In genomic region chr11:49088990-49089652, GRCm38 (mm10) we compare ENCODE assay signal across 25 mouse cellular contexts. TPM values are rescaled to one million over a fixed set of nuclear protein-coding genes. Genes with fewer than 3 reads are reported as not detected.
DNase-seq lines count a peak whose midpoint lies in the region; ATAC-seq and TF ChIP-seq lines count a peak whose summit lies in the region.
"Had no signal": no experiment of that assay in that cellular context is flagged by ENCODE, and none has a peak within 500 bp of the region (broad histone marks: within the 10 kb centered on the region; RNA-seq: fewer than 3 reads in every experiment).

No protein-coding gene starts in this region.

- TF ChIP-seq CTCF in lung, adult 2 months (IDR thresholded peaks at IDR 0.05; ENCODE audit: insufficient read depth, low read length), result no peak
- TF ChIP-seq CTCF in MEL (IDR thresholded peaks at IDR 0.05 in 2 of 3, conservative IDR thresholded peaks at IDR 0.05 in 1 of 3; ENCODE audit: control insufficient read depth in 1 of 3, insufficient read depth in 1 of 3, low read depth in 2 of 3, low read length in 3 of 3, poor library complexity in 1 of 3, severe bottlenecking in 1 of 3), result no peak

- H3K27me3 ChIP-seq in MEL (ENCODE audit: control insufficient read depth in 1 of 2, insufficient read depth in 2 of 2, low read length in 2 of 2), result no peaks in the 10 kb centered on the region
- H3K27me3 ChIP-seq in liver, embryonic 11.5 days (replicated peaks; ENCODE audit: control insufficient read depth, insufficient read depth, low read length), result no peaks in the 10 kb centered on the region
- no peaks in the 10 kb centered on the region for H3K27me3 ChIP-seq in forebrain, embryonic 13.5 days

- peak overlapping the region; percentile 62; the same call in 1 of the 2 replicates for H3K9ac ChIP-seq in MEL (ENCODE audit: control insufficient read depth, low read depth, low read length, poor library complexity, severe bottlenecking)
- H3K9ac ChIP-seq in liver, embryonic 11.5 days (ENCODE audit: low read depth, low read length), result no peak overlapping the region
- H3K9ac ChIP-seq in forebrain, embryonic 13.5 days, result no peak overlapping the region
- H3K9ac ChIP-seq: limb, embryonic 13.5 days had no signal

- DNase-seq in lung, adult 2 months, result no peak
- DNase-seq in lung, postnatal 36 days, result no peak
- DNase-seq in MEL (ENCODE audit: low read depth, low spot score), result no peak
- no peak for DNase-seq in liver, embryonic 11.5 days (ENCODE audit: low spot score)
- DNase-seq in naive thymus-derived CD4-positive, alpha-beta T cell, adult 2 months (ENCODE audit: low read depth), result peak; percentile 58
- no peak for DNase-seq in kidney, adult 11 months
- DNase-seq in B cell, adult 2 months, result no peak
- DNase-seq: cerebellum, adult 2 months; cerebellum, postnatal 36 days; gastrocnemius, postnatal 14 days; kidney, adult 9 months; right cerebral cortex, postnatal 4 days had no signal

- H3K27ac ChIP-seq in MEL (ENCODE audit: control insufficient read depth, low read depth, low read length), result peak overlapping the region; percentile 78
- H3K27ac ChIP-seq in liver, embryonic 11.5 days (ENCODE audit: low read depth, low read length), result peak overlapping the region; percentile 95
- no peak overlapping the region for H3K27ac ChIP-seq in forebrain, embryonic 13.5 days
- H3K27ac ChIP-seq: forebrain, embryonic 10.5 days; limb, embryonic 13.5 days had no signal

- ATAC-seq in liver, embryonic 11.5 days (replicated peaks; ENCODE audit: low FRiP score), result no peak
- no peak for ATAC-seq in forebrain, embryonic 13.5 days
- ATAC-seq: hindbrain, embryonic 16.5 days had no signal

- peak overlapping the region; percentile 66 for H3K4me2 ChIP-seq in liver, embryonic 11.5 days
- no peak overlapping the region for H3K4me2 ChIP-seq in forebrain, embryonic 13.5 days

- TF ChIP-seq EP300 in MEL (IDR thresholded peaks at IDR 0.05; ENCODE audit: low read depth in 1 of 2, low read length in 2 of 2), result no peak

- no peak for TF ChIP-seq RAD21 in MEL (IDR thresholded peaks at IDR 0.05; ENCODE audit: low read depth, low read length)

- no peak for TF ChIP-seq POLR2A in lung, adult 2 months (IDR thresholded peaks at IDR 0.05; ENCODE audit: borderline replicate concordance, extremely low read depth, low read depth, low read length)
- no peak for TF ChIP-seq POLR2A in MEL (IDR thresholded peaks at IDR 0.05; ENCODE audit: control insufficient read depth in 1 of 2, insufficient read depth in 1 of 2, low read depth in 1 of 2, low read length in 2 of 2, poor library complexity in 1 of 2)

- peaks cover 16% of the 10 kb centered on the region for H3K4me1 ChIP-seq in lung, adult 2 months (ENCODE audit: control insufficient read depth, insufficient read depth, low read length)
- peaks cover 66 to 67% of the 10 kb centered on the region in 2 experiments for H3K4me1 ChIP-seq in MEL (ENCODE audit: control insufficient read depth in 1 of 2, insufficient read depth in 2 of 2, low read length in 2 of 2)
- H3K4me1 ChIP-seq in liver, embryonic 11.5 days (replicated peaks; ENCODE audit: control insufficient read depth, insufficient read depth, low read length), result peaks cover 62% of the 10 kb centered on the region
- H3K4me1 ChIP-seq in forebrain, embryonic 13.5 days, result peaks cover 5% of the 10 kb centered on the region; the same call in 1 of the 2 replicates

- peak overlapping the region; percentile 31 for H3K4me3 ChIP-seq in lung, adult 2 months (replicated peaks; ENCODE audit: extremely low read depth, low read depth, low read length)
- H3K4me3 ChIP-seq in MEL (ENCODE audit: control insufficient read depth in 1 of 2, insufficient read depth in 1 of 2, low read depth in 2 of 2, low read length in 2 of 2), result no peak overlapping the region
- H3K4me3 ChIP-seq in liver, embryonic 11.5 days (ENCODE audit: low read depth, low read length), result no peak overlapping the region
- no peak overlapping the region for H3K4me3 ChIP-seq in forebrain, embryonic 13.5 days
- H3K4me3 ChIP-seq: limb, embryonic 13.5 days had no signal

- 67% methylated on average over 5 of the region's 5 CpGs for WGBS in lung, adult 2 months
- 85% methylated on average over 5 of the region's 5 CpGs for WGBS in liver, embryonic 11.5 days
- WGBS in forebrain, embryonic 13.5 days, result 89% methylated on average over 5 of the region's 5 CpGs

- peaks cover 6 to 78% of the 10 kb centered on the region in 2 experiments; a peak in 3 of 4 replicates for H3K36me3 ChIP-seq in MEL (ENCODE audit: control insufficient read depth in 1 of 2, insufficient read depth in 2 of 2, low read length in 2 of 2)
- H3K36me3 ChIP-seq in liver, embryonic 11.5 days (ENCODE audit: control insufficient read depth, insufficient read depth, low read length), result no peaks in the 10 kb centered on the region
- no peaks in the 10 kb centered on the region for H3K36me3 ChIP-seq in forebrain, embryonic 13.5 days (ENCODE audit: poor library complexity, severe bottlenecking)
- H3K36me3 ChIP-seq: forebrain, embryonic 10.5 days; limb, embryonic 13.5 days; midbrain, embryonic 10.5 days had no signal

- no peaks in the 10 kb centered on the region for H3K9me3 ChIP-seq in MEL (replicated peaks; ENCODE audit: insufficient read depth, low read length)
- no peaks in the 10 kb centered on the region for H3K9me3 ChIP-seq in liver, embryonic 11.5 days (ENCODE audit: control insufficient read depth, low read length)
- H3K9me3 ChIP-seq in forebrain, embryonic 13.5 days (replicated peaks), result no peaks in the 10 kb centered on the region
- H3K9me3 ChIP-seq: forebrain, embryonic 10.5 days; limb, embryonic 13.5 days; midbrain, embryonic 10.5 days had no signal

- no peaks in the 10 kb centered on the region; the same call in 1 of the 2 replicates for H3K79me2 ChIP-seq in MEL (ENCODE audit: control insufficient read depth, insufficient read depth, low read length, poor library complexity)

TF ChIP-seq in MEL, 35 proteins besides CTCF, POLR2A, EP300 and RAD21:
- no peak for TF ChIP-seq JUND (IDR thresholded peaks at IDR 0.05; ENCODE audit: low read depth, low read length)
- TF ChIP-seq E2F4 (IDR thresholded peaks at IDR 0.05; ENCODE audit: borderline replicate concordance, low read depth, low read length), result no peak
- TF ChIP-seq MAX (IDR thresholded peaks at IDR 0.05; ENCODE audit: low read length), result no peak
- TF ChIP-seq ZKSCAN1 (IDR thresholded peaks at IDR 0.05; ENCODE audit: low read depth, low read length), result no peak
- TF ChIP-seq POLR2AphosphoS2 (IDR thresholded peaks at IDR 0.05; ENCODE audit: low read length), result no peak
- TF ChIP-seq NRF1 (IDR thresholded peaks at IDR 0.05; ENCODE audit: insufficient read depth, low read depth, low read length, poor library complexity, severe bottlenecking), result no peak
- no peak; the same call in 1 of the 2 replicates for TF ChIP-seq SIN3A (IDR thresholded peaks at IDR 0.05; ENCODE audit: low read length)
- no peak for TF ChIP-seq UBTF (IDR thresholded peaks at IDR 0.05; ENCODE audit: borderline replicate concordance, insufficient read depth, low read depth, low read length)
- no peak for TF ChIP-seq HCFC1 (IDR thresholded peaks at IDR 0.05; ENCODE audit: low read depth, low read length)
- TF ChIP-seq MAZ (IDR thresholded peaks at IDR 0.05; ENCODE audit: low read depth, low read length), result no peak
- no peak for TF ChIP-seq KAT2A (conservative IDR thresholded peaks at IDR 0.05; ENCODE audit: low read depth, low read length)
- no peak for TF ChIP-seq GABPA (IDR thresholded peaks at IDR 0.05; ENCODE audit: low read depth, low read length)

RNA-seq across cellular contexts. Expression of gene Ifi47, which starts 12.7 kb away (rescaled TPM):
- polyA plus RNA-seq in lung, adult 2 months (2012; rRNA removed), result 7.4 and 12.7 TPM in 2 replicates
- total RNA-seq in MEL (2012; rRNA removed), result 35.2 and 48.0 TPM in 2 replicates
- 10 to 100 TPM in 1 of 2 experiments, not detected in 1; 26.4 TPM for polyA plus RNA-seq in MEL (2012; ENCODE audit: insufficient read depth in 1 of 2, insufficient read length in 2 of 2, low read depth in 1 of 2, low replicate concordance in 2 of 2, missing spikeins in 1 of 2)
- polyA plus RNA-seq in liver, embryonic 11.5 days (2014; fragmentation: Nextera tagmentation; extraction: Ambion mirVana), result 6.0 and 8.2 TPM in 2 replicates
- polyA plus RNA-seq in forebrain, embryonic 13.5 days (2015; fragmentation: Nextera tagmentation; extraction: Ambion mirVana), result 0.27 and 0.47 TPM in 2 replicates

RNA-seq across cellular contexts. Expression of gene Tgtp2, which starts 25.1 kb away (rescaled TPM):
- 10.5 and 17.6 TPM in 2 replicates for polyA plus RNA-seq in lung, adult 2 months (2012; rRNA removed)
- 0.75 and 0.77 TPM in 2 replicates for total RNA-seq in MEL (2012; rRNA removed)
- under 1 TPM in 1 of 2 experiments, not detected in 1; 0.54 TPM for polyA plus RNA-seq in MEL (2012; ENCODE audit: insufficient read depth in 1 of 2, insufficient read length in 2 of 2, low read depth in 1 of 2, low replicate concordance in 2 of 2, missing spikeins in 1 of 2)
- polyA plus RNA-seq in liver, embryonic 11.5 days (2014; fragmentation: Nextera tagmentation; extraction: Ambion mirVana), result 0.23 and 0.58 TPM in 2 replicates
- polyA plus RNA-seq in forebrain, embryonic 13.5 days (2015; fragmentation: Nextera tagmentation; extraction: Ambion mirVana), result not detected in 2 replicates
- total RNA-seq: gastrocnemius, postnatal 14 days; layer of hippocampus, postnatal 14 days; left cerebral cortex, postnatal 10 days; midbrain, postnatal 0 days had no signal
- polyA plus RNA-seq: forebrain, embryonic 10.5 days; limb, embryonic 13.5 days; midbrain, embryonic 10.5 days had no signal

RNA-seq across cellular contexts. Expression of gene Olfr1396, which starts 25.6 kb away (rescaled TPM):
- polyA plus RNA-seq in lung, adult 2 months (2012; rRNA removed), result 0.17 and 0.26 TPM in 2 replicates
- total RNA-seq in MEL (2012; rRNA removed), result not detected in 2 replicates
- under 1 TPM in 1 of 2 experiments, not detected in 1; 0.06 TPM for polyA plus RNA-seq in MEL (2012; ENCODE audit: insufficient read depth in 1 of 2, insufficient read length in 2 of 2, low read depth in 1 of 2, low replicate concordance in 2 of 2, missing spikeins in 1 of 2)
- polyA plus RNA-seq in liver, embryonic 11.5 days (2014; fragmentation: Nextera tagmentation; extraction: Ambion mirVana), result not detected in 2 replicates
- not detected in 2 replicates for polyA plus RNA-seq in forebrain, embryonic 13.5 days (2015; fragmentation: Nextera tagmentation; extraction: Ambion mirVana)
- total RNA-seq: hematopoietic stem cell, adult 5-6 weeks; layer of hippocampus, postnatal 14 days; left cerebral cortex, postnatal 10 days; midbrain, postnatal 0 days had no signal
- polyA plus RNA-seq: C2C12; cerebellum, adult 2 months; forebrain, embryonic 10.5 days; hindbrain, embryonic 16.5 days; midbrain, embryonic 10.5 days; midbrain, postnatal 0 days had no signal

RNA-seq across cellular contexts. Expression of gene 9930111J21Rik2, which starts 38.1 kb away (rescaled TPM):
- 3.6 and 5.3 TPM in 2 replicates for polyA plus RNA-seq in lung, adult 2 months (2012; rRNA removed)
- 0.08 and 0.16 TPM in 2 replicates for total RNA-seq in MEL (2012; rRNA removed)
- under 1 TPM in 1 of 2 experiments, not detected in 1; 0.04 TPM for polyA plus RNA-seq in MEL (2012; ENCODE audit: insufficient read depth in 1 of 2, insufficient read length in 2 of 2, low read depth in 1 of 2, low replicate concordance in 2 of 2, missing spikeins in 1 of 2)
- 0.30 and 0.31 TPM in 2 replicates for polyA plus RNA-seq in liver, embryonic 11.5 days (2014; fragmentation: Nextera tagmentation; extraction: Ambion mirVana)
- polyA plus RNA-seq in forebrain, embryonic 13.5 days (2015; fragmentation: Nextera tagmentation; extraction: Ambion mirVana), result 0.13 and 0.21 TPM in 2 replicates

RNA-seq across cellular contexts. Expression of gene Olfr1395, which starts 53.0 kb away (rescaled TPM):
- not detected in 2 replicates for polyA plus RNA-seq in lung, adult 2 months (2012; rRNA removed)
- not detected in 2 replicates for total RNA-seq in MEL (2012; rRNA removed)
- not detected for polyA plus RNA-seq in MEL (2012; ENCODE audit: insufficient read depth in 1 of 2, insufficient read length in 2 of 2, low read depth in 1 of 2, low replicate concordance in 2 of 2, missing spikeins in 1 of 2)
- polyA plus RNA-seq in liver, embryonic 11.5 days (2014; fragmentation: Nextera tagmentation; extraction: Ambion mirVana), result not detected in 2 replicates
- not detected in 2 replicates for polyA plus RNA-seq in forebrain, embryonic 13.5 days (2015; fragmentation: Nextera tagmentation; extraction: Ambion mirVana)
- total RNA-seq: adrenal gland, postnatal 4 days; gastrocnemius, postnatal 14 days; heart, adult 8-10 months; hematopoietic stem cell, adult 5-6 weeks; layer of hippocampus, postnatal 14 days; left cerebral cortex, postnatal 10 days; midbrain, postnatal 0 days had no signal
- polyA plus RNA-seq: C2C12; forebrain, embryonic 10.5 days; heart, embryonic 16.5 days; hindbrain, embryonic 16.5 days; limb, embryonic 13.5 days; midbrain, embryonic 10.5 days; midbrain, postnatal 0 days had no signal
